Mouse (Mus musculus): ENCODE measurements around the gene Map2.

DNA sequence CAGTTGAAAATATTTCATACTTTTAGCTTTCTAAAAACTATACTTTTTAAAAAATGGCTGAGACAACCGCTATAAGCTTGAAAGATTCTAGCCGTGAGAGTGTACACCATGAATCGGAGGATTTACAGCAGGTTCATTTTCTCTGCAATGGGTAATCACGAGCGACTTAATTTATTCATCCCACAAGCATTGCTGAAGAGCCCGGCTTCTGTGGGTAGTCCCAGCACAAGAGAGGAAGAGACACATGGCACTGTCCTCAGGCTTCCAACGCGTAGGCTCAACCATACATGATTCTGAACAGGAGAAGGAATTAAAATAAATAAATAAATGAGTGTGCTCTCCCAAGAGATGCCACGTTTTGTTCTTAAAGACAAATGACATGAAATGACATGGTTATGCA, 148.4 kb downstream of the Map2 start:
- TF ChIP-seq POLR2A (IDR thresholded peaks at IDR 0.05; ENCODE audit: insufficient read depth, low read length) = no peak
- TF ChIP-seq CTCF (IDR thresholded peaks at IDR 0.05; ENCODE audit: low read depth, low read length) = no peak

Measured in ES-Bruce4 (cell line).